Mouse (Mus musculus) ES-E14 (cell line): ENCODE results near the gene Tacc2. TPM values are rescaled to one million over a fixed set of nuclear protein-coding genes. Genes with fewer than 3 reads are reported as not detected.

ENCODE experiments used
- DNase-seq: peaks from one replicate; pipeline ENCODE4 v3.0.0-alpha.2; 2013; ENCODE audit warnings: low read depth, low spot score
- H3K27ac ChIP-seq: 2 replicates; pipeline ENCODE4 v1.5.1; 2012; ENCODE audit warnings: low read depth, mild to moderate bottlenecking, low read length, moderate library complexity, mixed read lengths; ENCODE audit not compliant: poor library complexity, insufficient read depth, severe bottlenecking
- H3K36me3 ChIP-seq: 2 replicates; pipeline ENCODE4 v1.6.1; 2012; ENCODE audit warnings: mild to moderate bottlenecking, low read length, moderate library complexity, mixed read lengths; ENCODE audit not compliant: control insufficient read depth, poor library complexity, insufficient read depth, severe bottlenecking
- H3K4me1 ChIP-seq, 2 experiments: fragments of 150-350 bp in 1 of 2; sonication (generic) in 1 of 2; 2 replicates each; pipeline ENCODE4 v1.6.1; 2012; ENCODE audit warnings: low read length in 2 of 2, mild to moderate bottlenecking in 1 of 2, mixed read lengths in 1 of 2; ENCODE audit not compliant: control insufficient read depth in 2 of 2, insufficient read depth in 2 of 2, poor library complexity in 1 of 2
- H3K4me3 ChIP-seq, 2 experiments: fragments of 150-350 bp in 1 of 2; sonication (generic) in 1 of 2; 2 replicates each; pipeline ENCODE4 v1.5.1; 2012; ENCODE audit warnings: low read length in 2 of 2, low read depth in 1 of 2, mild to moderate bottlenecking in 1 of 2, mixed read lengths in 1 of 2; ENCODE audit not compliant: insufficient read depth in 1 of 2, poor library complexity in 1 of 2, severe bottlenecking in 1 of 2
- H3K9ac ChIP-seq: 2 replicates; pipeline ENCODE4 v1.6.1; 2012; ENCODE audit warnings: low read depth, mild to moderate bottlenecking, low read length, mixed read lengths; ENCODE audit not compliant: poor library complexity, insufficient read depth, severe bottlenecking
- H3K9me3 ChIP-seq: fragments of 150-350 bp; sonication (generic); 2 replicates; pipeline ENCODE4 v1.6.1; 2012; ENCODE audit warnings: low read depth, mild to moderate bottlenecking, low read length; ENCODE audit not compliant: control insufficient read depth, insufficient read depth
- CHD2 ChIP-seq: IDR thresholded peaks from 2 replicates; pipeline ENCODE4 v1.6.1; 2014; ENCODE audit warnings: mild to moderate bottlenecking, low read depth, low read length, inconsistent platforms
- HCFC1 ChIP-seq: IDR thresholded peaks from 2 replicates; pipeline ENCODE4 v1.6.1; 2012; ENCODE audit warnings: low read length, inconsistent platforms, borderline replicate concordance; ENCODE audit not compliant: insufficient read depth
- MAFK ChIP-seq: IDR thresholded peaks from 2 replicates; pipeline ENCODE4 v1.6.1; 2014; ENCODE audit warnings: mild to moderate bottlenecking, low read depth, low read length, inconsistent platforms; ENCODE audit not compliant: insufficient read depth
- ZC3H11A ChIP-seq: IDR thresholded peaks from 2 replicates; pipeline ENCODE4 v1.6.1; 2012; ENCODE audit warnings: low read depth, mild to moderate bottlenecking, inconsistent platforms, low read length, borderline replicate concordance
- ZNF384 ChIP-seq: IDR thresholded peaks from 2 replicates; pipeline ENCODE4 v1.6.1; 2012; ENCODE audit warnings: low read depth, low read length, inconsistent platforms
- in situ Hi-C, 2 experiments: fragments of 600-800 bp; cut with MboI; formaldehyde crosslinking; loops; one replicate each; pipeline ENCODE4 v1.15.1; 2025; ENCODE audit warnings: low sequenced_read_pairs in 2 of 2, inconsistent platforms in 1 of 2; ENCODE audit not compliant: unreplicated experiment in 2 of 2
- total RNA-seq: library from RNA; depleted of rRNA; stranded (reverse); fragments of 300-350 nt; gene quantifications from 2 replicates; pipeline ENCODE4 v1.2.3, GENCODE M21; 2012

Gene Tacc2
- total RNA-seq, 1 experiment: 23.2 TPM

- Histone ChIP-seq H3K27ac (no peak overlapping the region), H3K9ac (no peak overlapping the region), H3K4me1 (peaks cover 0 to 2% of the 10 kb centered on the region in 2 experiments; a peak in 1 of 4 replicates), H3K9me3 (no peaks in the 10 kb centered on the region), H3K4me3 (no peak overlapping the region), H3K36me3 (peaks cover 15% of the 10 kb centered on the region; the same call in 1 of the 2 replicates)
- in situ Hi-C loops: no loop called here
- TF ChIP-seq MAFK (no peak), ZNF384 (no peak), ZC3H11A (no peak), CHD2 (no peak), HCFC1 (no peak)
- no peak for DNase-seq
Observed at GRCm38 (mm10) chr7:130676885-130677540, 99.8 kb downstream of the Tacc2 start.

- Histone ChIP-seq H3K9ac (no peak overlapping the region), H3K9me3 (no peaks in the 10 kb centered on the region), H3K4me1 (peaks cover 0 to 2% of the 10 kb centered on the region in 2 experiments; a peak in 1 of 4 replicates), H3K36me3 (peaks cover 15% of the 10 kb centered on the region; the same call in 1 of the 2 replicates), H3K4me3 (no peak overlapping the region), H3K27ac (no peak overlapping the region)
- DNase-seq: no peak
- in situ Hi-C loops: no loop called here
- TF ChIP-seq CHD2: no peak
- TF ChIP-seq MAFK: no peak
- no peak for TF ChIP-seq ZC3H11A
- TF ChIP-seq HCFC1: no peak
- no peak for TF ChIP-seq ZNF384
Observed at GRCm38 (mm10) chr7:130677541-130678274, 100.5 kb downstream of the Tacc2 start.

- Histone ChIP-seq H3K9ac (no peak overlapping the region), H3K9me3 (no peaks in the 10 kb centered on the region), H3K4me3 (no peak overlapping the region), H3K36me3 (peaks cover 15% of the 10 kb centered on the region; the same call in 1 of the 2 replicates), H3K4me1 (peaks cover 0 to 2% of the 10 kb centered on the region in 2 experiments; a peak in 1 of 4 replicates), H3K27ac (no peak overlapping the region)
- in situ Hi-C loops: no loop called here
- TF ChIP-seq ZNF384 (no peak), HCFC1 (no peak), ZC3H11A (no peak), MAFK (no peak), CHD2 (no peak)
- no peak for DNase-seq
Observed at GRCm38 (mm10) chr7:130678414-130678813, 101.2 kb downstream of the Tacc2 start.

GRCm38 (mm10) chr7:130681798-130682197, 104.6 kb downstream of the Tacc2 start:
- H3K9me3 ChIP-seq: no peaks in the 10 kb centered on the region
- in situ Hi-C loops: no loop called here
- no peak overlapping the region for H3K9ac ChIP-seq
- no peak for DNase-seq
- no peak overlapping the region for H3K4me3 ChIP-seq
- TF ChIP-seq ZNF384: no peak
- no peak for TF ChIP-seq MAFK
- peaks cover 6% of the 10 kb centered on the region; the same call in 1 of the 2 replicates for H3K36me3 ChIP-seq
- H3K27ac ChIP-seq: no peak overlapping the region
- peaks cover 0 to 2% of the 10 kb centered on the region in 2 experiments; a peak in 1 of 4 replicates for H3K4me1 ChIP-seq
